Mouse (Mus musculus) MEL (cell line): ENCODE measurements around the gene Asah2.

Experiments
- CTCF ChIP-seq, 3 experiments: IDR thresholded peaks in 2 of 3; conservative IDR thresholded peaks in 1 of 3; 2 replicates each; pipeline ENCODE4 v1.5.1; 2011 to 2012; ENCODE audit warnings: low read length in 3 of 3, low read depth in 2 of 3, mild to moderate bottlenecking in 2 of 3, improper control_type of control experiment in 1 of 3, inconsistent platforms in 1 of 3, mixed read lengths in 1 of 3, moderate library complexity in 1 of 3; ENCODE audit not compliant: control insufficient read depth in 1 of 3, insufficient read depth in 1 of 3, poor library complexity in 1 of 3, severe bottlenecking in 1 of 3
- E2F4 ChIP-seq: IDR thresholded peaks from 2 replicates; pipeline ENCODE4 v1.6.1; 2011; ENCODE audit warnings: low read depth, low read length, improper control_type of control experiment, borderline replicate concordance
- ELF1 ChIP-seq: IDR thresholded peaks from 2 replicates; pipeline ENCODE4 v1.6.1; 2014; ENCODE audit warnings: low read depth, mild to moderate bottlenecking, inconsistent platforms, low read length, improper control_type of control experiment, moderate library complexity
- EP300 ChIP-seq, 2 experiments: IDR thresholded peaks; 2 replicates each; pipeline ENCODE4 v1.6.1; 2011; ENCODE audit warnings: improper control_type of control experiment in 2 of 2, low read length in 2 of 2, low read depth in 1 of 2, mild to moderate bottlenecking in 1 of 2
- ETS1 ChIP-seq: IDR thresholded peaks from 2 replicates; pipeline ENCODE4 v1.6.1; 2012; ENCODE audit warnings: low read depth, mild to moderate bottlenecking, inconsistent platforms, low read length, improper control_type of control experiment, moderate library complexity
- GATA1 ChIP-seq: IDR thresholded peaks from 2 replicates; pipeline ENCODE4 v1.6.1; 2011; ENCODE audit warnings: low read depth, low read length, improper control_type of control experiment
- MAX ChIP-seq: IDR thresholded peaks from 2 replicates; pipeline ENCODE4 v1.6.1; 2011; ENCODE audit warnings: low read length, improper control_type of control experiment
- POLR2A ChIP-seq, 2 experiments: IDR thresholded peaks; 2 replicates each; pipeline ENCODE4 v1.6.1; 2011 to 2012; ENCODE audit warnings: low read length in 2 of 2, mild to moderate bottlenecking in 2 of 2, control low read depth in 1 of 2, improper control_type of control experiment in 1 of 2, low read depth in 1 of 2, moderate library complexity in 1 of 2; ENCODE audit not compliant: control insufficient read depth in 1 of 2, insufficient read depth in 1 of 2, poor library complexity in 1 of 2
- USF1 ChIP-seq: IDR thresholded peaks from 2 replicates; pipeline ENCODE4 v1.6.1; 2014; ENCODE audit warnings: low read depth, mild to moderate bottlenecking, inconsistent platforms, low read length, improper control_type of control experiment, moderate library complexity
- ZC3H11A ChIP-seq: IDR thresholded peaks from 2 replicates; pipeline ENCODE4 v1.6.1; 2012; ENCODE audit warnings: low read depth, mild to moderate bottlenecking, inconsistent platforms, low read length, improper control_type of control experiment
- ZKSCAN1 ChIP-seq: IDR thresholded peaks from 2 replicates; pipeline ENCODE4 v1.6.1; 2012; ENCODE audit warnings: low read depth, mild to moderate bottlenecking, inconsistent platforms, low read length, improper control_type of control experiment, moderate library complexity

DNA sequence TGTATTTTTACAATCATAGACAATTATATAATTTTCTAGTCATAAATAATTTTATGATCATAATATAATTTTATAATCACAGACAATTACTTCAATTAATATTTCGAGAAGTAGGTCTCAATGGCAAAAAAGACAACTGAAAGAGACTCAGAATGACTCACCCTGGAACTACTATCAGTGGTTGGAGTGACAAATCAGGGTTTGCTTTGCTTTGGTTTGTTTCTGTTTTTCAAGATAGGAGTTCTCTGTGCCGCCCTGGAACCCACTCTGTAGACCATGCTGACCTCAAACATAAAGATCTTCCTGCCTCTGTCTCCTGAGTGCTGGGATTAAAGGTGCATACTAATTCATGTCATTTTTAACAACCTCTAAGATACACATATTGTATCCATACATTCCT lies 37.7 kb downstream of the Asah2 start:
- TF ChIP-seq POLR2A (IDR thresholded peaks at IDR 0.05; ENCODE audit: control insufficient read depth in 1 of 2, insufficient read depth in 1 of 2, low read depth in 1 of 2, low read length in 2 of 2, poor library complexity in 1 of 2) = no peak
- 0 out of 2 replicates have a peak, but pooled peaks have one; percentile 22 for TF ChIP-seq GATA1
- no peak for TF ChIP-seq ZKSCAN1
- no peak for TF ChIP-seq CTCF (IDR thresholded peaks at IDR 0.05 in 2 of 3, conservative IDR thresholded peaks at IDR 0.05 in 1 of 3; ENCODE audit: control insufficient read depth in 1 of 3, insufficient read depth in 1 of 3, low read depth in 2 of 3, low read length in 3 of 3, poor library complexity in 1 of 3, severe bottlenecking in 1 of 3)
- no peak for TF ChIP-seq USF1
- no peak for TF ChIP-seq ZC3H11A
- TF ChIP-seq ETS1 = no peak
- TF ChIP-seq E2F4 = no peak
- no peak for TF ChIP-seq MAX
- TF ChIP-seq EP300 (IDR thresholded peaks at IDR 0.05; ENCODE audit: low read depth in 1 of 2, low read length in 2 of 2) = no peak; a peak in 1 of 4 replicates
- no peak for TF ChIP-seq ELF1
